Mouse (Mus musculus): ENCODE measurements at regions not wholly inside any gene's neighbourhood (a gene's known extent, or its start where the extent isn't known, plus 50 kb on each side); places are given as distances from the start of the nearest gene placed in this dataset.
"Not testable (repeated sequence)": the region's sequence is repeated elsewhere in the genome, so short reads cannot be mapped to it uniquely, and the experiment has no call there.

DNA sequence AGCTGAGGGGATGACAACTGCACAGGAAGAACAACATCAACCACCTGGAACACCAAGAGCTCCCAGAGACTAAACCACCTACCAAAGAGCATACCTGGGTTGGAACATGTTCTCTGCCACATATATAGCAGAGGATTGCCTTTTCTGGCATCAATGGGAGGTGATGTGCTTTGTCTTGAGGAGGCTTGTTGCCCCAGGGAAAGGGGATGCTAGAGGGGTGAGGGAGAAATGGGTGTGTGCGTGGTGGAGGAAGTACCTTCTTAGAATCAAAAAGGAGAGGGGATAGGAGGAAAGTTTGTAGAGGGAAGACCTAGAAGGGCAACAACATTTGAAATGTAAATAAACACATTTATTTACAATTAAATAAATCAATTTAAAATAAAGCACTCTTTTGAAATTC lies 358.5 kb upstream of the Pfkp start:
- DNase-seq, result no peak

DNA sequence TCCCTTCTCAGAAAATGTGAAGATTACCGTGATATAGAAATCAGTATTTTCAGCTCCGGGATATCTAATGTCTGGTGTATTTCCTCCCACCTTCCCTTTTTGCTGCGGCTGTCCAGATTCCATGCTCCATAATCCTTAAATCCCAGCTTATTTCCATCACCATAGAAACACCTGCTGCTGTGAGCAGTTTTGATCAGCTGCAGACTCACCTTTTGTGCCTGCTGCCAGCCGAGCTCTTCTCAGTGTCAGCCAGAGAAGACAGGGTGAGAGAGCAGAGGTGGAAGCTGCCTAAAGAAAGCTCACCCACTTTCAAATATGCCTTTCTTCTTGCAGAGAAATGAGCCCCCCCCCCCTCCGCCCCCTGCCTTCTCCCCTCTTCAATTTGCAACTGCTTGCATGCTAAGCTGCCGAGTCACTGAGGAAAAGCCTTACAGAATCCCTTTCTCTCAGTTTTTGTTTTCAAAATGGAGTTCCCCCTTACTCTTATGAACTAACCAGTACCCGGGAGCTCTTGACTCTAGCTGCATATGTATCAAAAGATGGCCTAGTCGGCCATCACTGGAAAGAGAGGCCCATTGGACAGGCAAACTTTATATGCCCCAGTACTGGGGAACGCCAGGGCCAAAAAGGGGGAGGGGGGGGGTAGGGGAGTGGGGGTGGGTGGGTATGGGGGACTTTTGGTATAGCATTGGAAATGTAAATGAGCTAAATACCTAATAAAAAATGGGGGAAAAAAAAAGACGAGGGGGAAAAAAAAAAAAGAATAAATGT lies 350.1 kb upstream of the Pfkp start:
- peak; percentile 8 for DNase-seq

DNA sequence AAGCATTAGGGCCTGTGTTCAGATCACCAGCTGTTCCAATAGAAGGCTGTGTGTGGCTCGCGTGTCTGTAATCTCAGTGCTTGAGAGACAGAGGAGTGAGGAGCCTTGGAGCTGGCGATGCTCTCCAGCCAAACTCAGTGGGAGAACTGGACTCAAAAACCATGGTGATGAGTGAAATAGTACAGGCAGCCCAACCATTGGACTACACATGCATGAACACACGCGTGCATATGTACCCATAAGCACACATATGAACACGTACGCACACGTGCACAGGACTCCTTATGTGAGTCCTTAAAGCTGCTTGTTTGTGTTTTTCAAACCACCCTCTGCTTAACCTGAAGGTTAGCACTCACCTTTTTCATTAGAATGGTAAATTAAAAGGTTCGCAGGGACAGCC lies 349.5 kb upstream of the Pfkp start:
- DNase-seq, result no peak

DNA sequence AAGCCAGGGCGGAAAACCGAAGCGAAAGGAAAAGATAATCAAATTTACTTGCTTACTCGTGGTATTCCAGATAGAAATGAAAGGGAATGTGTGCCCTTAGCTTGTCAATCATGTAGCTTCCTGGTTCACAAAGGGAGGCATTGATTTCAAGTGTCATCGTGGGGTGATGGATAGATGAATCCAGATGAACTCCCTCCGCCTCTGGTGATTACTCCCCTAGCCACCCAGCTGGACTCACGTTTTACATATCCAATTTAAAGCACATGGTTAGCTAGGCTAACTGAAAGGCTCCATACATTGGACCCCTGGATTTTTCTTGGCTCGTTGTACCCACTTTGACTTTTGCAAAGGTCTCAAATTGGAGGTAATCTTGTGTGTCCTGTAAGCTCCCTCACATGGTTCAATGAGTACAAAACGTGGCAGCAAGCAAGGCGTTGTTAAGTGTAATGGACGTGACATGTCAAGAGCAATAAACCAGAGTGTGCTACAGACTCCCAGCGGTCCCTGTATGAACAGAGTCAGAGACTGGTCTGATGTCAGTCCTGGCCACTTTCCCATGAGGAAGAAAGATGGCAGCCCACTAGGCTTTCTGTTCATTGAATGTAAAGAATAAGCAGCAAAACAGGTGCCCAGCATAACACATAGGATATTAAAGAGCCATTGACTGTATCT lies 343.9 kb upstream of the Pfkp start:
- DNase-seq, result no peak

DNA sequence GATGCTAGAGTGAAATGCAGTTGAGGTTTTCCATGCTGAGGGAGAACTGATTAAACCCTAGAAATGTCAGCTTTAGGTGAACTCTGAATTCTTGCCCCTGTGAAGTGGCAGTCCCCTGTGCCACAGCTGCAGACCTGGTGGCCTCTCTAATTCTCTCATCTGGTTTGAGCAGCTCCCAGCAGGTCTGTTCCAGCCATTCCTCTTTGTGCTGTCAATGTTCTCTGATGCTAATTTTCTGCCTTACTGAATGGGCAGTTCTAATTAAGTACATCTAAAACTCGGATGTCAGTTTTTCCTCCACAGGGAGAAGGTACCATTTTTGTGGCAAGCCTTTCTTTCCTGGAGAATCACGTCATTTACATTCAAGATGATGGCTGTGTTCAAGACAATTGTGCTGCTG lies 343.1 kb upstream of the Pfkp start:
- DNase-seq, result no peak

DNA sequence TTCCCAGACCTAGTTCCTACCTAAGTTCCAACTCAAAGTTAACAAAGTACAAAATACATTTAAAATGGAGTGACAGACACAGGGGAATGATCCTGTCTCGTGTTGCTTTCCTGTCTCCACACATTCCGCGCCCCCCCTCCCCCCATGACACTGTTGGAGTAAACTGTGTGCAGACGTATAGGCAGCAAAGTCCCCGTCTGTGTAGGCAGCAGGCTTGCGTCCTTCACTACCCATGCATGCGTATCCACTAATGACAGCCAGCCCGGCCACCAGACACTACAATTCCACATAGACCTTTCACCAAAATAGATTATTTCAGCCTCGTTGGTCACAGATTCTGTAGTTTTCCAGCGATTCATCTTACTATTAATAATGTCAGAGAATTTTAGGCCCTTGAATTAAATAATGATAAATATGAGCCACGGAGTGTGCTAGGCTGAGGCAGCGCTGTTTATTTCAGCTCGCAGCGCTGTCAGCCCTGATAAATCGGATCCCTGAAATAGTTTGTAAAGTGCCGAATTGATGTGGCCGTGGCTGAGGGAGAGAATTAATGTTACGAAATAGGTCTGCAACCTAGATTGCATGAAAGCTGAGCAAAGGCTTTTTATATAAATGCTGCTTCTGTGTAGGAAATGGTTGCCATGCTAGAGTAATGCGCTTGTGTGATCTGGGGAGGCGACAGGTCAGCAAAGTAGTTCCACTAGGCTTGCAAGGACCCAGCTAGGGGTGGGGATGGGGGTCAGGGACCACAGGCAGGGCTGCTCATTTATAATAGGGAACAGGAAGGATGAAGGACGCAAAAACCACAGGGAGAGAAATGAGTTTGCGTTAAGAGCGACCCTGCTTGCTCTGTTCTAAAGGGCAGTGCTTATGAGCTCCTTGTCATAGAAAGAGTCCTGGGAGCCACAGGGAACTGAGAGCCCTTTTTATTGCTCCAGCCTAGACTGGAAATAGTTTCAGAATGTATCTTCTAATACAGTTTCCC lies 336.7 kb upstream of the Pfkp start:
- no peak for DNase-seq

DNA sequence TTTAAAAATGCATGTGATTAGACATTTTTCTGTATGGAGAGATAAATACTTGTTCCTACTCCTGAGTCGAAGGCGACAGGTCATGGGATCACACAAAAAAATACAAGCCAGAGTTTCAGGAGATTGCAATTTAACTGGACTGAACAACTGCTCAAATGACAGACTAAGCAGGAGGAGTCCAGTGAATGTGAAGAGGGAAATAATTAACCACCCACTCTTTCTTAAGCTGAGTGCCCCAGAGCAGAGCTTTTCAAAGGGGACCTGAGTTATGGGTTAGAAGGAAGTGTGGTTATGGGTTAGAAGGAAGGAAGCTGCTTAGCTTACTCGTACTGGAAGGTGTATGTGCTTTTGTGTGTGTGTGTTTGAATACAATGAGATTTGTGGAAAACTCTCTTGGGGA lies 307.1 kb upstream of the Pfkp start:
- no peak for DNase-seq

DNA sequence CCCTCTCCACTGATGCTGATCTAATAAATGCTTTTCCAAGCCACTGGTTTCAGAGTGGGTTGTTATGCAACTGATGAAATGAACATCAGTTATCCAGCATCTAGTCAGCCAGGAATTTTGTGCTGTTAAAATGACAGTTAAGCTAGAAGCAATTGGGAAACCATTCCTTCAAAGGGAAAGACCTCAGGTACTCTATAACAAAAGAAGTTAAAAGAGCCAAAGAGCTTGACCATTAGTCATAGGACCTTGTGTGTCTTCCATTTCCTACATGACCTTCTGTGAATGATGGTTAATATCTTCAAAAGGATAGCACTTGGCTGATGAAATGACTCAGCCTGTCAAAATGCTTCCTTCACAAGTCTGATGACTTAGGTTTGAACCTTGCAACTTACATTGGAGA lies 275.6 kb upstream of the Pfkp start:
- no peak for DNase-seq

DNA sequence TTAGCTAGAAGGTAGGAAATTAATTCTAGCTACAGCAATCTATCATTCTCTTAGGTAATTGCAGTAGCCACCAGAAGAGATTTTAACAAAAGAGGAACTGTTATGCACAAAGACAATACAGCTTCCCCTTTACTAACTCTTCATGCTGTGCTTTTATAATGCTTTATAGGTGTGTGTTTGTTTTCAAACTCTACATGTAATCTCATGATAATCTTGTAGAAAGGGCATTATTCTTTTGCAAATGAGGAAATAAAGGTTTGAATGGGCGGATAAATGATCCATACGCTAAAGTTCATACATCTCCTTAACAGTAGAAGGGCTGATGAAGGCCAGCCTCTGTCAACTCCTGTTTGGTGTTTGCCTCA lies 273.8 kb upstream of the Pfkp start:
- no peak for DNase-seq

DNA sequence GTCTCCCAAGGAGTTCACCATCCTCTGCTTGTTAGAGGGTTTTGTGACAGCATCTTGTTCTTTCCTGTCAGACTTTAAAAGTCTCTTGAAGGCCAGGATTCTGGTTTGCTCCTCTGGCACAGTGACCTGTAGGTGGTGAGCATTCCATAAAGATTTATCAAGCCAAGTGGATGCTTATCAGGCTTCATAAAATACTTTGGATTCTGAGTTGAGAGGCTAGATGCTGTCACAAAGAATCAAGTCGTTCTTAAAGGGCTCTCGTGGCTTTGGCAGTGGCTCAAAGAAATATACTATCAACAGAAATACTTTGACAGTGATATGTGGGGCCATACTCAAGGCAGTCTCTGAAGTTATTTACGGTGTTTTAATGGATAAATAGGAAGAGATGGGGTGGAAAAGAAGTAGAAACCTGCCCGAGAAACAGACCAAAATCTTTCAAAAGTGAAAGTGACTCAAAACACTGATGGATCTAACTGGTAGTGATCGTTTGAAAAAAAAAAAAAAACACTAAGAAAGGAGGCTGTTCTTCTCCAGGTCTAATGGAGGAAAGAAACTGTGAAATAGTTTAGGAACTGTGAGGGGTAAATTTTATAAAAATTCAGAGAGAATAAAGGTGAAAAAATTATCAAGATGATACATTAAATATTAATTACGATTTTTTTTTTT lies 273.2 kb upstream of the Pfkp start:
- DNase-seq, result no peak

DNA sequence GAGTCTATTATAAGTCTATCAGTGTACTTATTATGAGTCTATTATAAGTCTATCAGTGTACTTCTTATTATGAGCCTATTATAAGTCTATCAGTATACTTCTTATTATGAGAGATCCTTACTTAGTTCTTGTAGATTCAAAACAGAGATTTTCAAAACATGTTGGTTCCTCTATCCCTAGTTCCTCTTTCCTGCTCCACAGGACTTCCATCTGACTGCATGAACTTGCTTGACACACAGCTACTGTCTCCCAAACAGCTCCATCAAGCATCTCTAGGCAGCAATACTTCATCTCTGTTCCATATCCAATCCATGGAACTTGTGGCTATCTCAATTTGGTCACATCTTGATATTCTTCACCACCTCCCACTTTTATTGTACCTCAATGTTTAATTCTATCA lies 257.4 kb upstream of the Pfkp start:
- no peak for DNase-seq

DNA sequence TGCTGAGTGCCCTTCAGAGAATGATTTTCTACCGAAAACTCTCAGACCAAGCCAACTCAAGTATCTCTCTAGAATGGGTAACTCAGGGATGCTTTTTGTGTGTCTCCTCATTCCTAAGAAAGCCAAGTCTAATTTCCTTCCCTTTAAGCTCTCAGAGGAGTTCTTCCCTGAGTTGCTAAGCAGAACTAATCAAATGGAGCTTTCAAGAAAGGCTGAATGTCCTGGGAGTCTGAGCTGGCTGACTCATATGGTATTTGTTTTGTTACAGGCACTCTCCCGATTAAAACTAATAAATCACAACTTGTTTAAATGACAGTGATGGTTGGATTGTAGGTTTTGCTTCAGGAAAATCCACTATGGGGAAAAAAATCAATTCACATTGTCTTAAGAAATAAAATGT lies 253.1 kb upstream of the Pfkp start:
- no peak for DNase-seq

DNA sequence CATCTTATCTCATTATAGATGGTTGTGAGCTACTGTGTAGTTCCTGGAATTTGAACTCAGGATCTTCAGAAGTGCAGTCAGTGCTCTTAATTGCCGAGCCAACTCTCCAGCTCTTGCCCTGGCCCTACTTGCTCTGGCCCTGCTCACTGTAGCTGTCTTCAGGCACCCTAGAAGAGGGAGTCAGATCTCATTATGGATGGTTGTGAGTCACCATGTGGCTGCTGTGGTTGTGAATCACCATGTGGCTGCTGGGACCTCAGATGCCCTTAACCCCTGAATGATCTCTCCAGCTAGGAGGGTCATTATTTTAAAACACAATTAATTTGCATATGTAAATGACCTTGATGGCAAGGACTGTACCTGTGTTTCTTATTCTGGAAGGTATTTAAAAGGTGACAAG lies 249.1 kb upstream of the Pfkp start:
- DNase-seq, result no peak

DNA sequence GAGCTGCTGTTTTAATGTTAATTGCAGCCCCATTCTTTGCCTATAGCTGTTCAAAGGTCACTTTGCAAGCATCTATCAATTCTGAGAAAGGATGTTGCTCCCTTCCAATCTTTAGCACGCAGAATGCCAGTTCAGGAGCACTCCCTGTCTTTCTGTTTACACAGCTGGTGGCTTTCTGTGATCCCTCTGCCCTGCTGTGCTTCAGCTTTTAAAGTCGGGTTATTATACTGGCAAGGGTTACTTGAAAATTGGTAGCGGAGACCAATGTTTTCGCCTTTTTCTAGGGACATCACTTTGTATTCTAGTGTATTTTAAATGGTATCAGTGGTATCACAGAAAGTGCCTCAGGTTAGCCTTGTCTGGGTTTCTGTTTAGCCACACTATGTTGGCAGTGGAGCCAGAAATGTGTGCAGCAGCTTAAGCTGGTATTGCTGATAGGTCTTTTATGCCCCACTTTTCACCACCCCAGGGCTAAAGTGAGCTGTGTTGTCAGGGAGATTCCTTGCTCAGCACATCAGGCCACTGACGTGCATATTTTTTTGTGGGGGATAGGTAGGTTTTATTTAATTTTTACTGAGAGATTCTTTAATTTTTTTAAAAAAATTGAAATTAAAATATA lies 243.0 kb upstream of the Pfkp start:
- DNase-seq, result no peak

DNA sequence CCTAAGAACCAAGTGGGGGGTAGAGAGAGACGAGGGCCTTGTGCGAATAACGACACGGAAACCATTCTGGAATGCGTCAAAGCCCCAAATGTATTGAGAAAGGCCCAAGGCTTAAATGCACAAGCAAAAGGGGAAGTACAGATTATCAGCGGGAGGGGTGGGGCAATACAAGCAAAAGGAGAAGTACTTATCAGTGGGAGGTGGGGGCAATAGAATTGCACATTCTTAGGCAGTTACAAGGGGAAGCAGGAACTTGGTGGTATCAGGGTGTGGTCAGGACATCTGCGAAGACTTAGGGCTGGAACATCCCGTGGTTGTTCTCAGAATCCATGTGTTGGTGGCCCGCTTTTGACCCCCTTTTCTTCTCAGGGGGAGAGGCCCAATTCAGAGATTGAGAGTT lies 240.9 kb upstream of the Pfkp start:
- DNase-seq, result not testable (repeated sequence)

DNA sequence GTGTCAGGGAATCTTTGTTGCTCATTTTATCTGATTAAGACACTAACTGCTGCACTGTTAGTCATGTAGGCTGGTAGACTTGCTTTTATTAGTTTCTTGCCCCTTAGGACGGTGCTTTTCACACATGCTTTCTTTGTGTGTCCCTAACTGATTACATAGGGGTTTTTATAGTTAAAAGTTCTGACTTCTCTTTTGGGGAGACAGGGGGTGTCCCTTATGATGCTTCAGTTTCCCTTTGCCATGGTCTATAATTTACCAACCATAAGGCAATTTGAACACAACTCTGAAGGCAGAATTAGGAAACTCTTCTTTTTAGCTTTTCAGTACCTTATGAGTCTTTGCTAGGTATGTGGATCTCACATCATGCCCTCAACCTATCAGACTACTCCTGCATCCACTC lies 239.8 kb upstream of the Pfkp start:
- DNase-seq, result no peak

DNA sequence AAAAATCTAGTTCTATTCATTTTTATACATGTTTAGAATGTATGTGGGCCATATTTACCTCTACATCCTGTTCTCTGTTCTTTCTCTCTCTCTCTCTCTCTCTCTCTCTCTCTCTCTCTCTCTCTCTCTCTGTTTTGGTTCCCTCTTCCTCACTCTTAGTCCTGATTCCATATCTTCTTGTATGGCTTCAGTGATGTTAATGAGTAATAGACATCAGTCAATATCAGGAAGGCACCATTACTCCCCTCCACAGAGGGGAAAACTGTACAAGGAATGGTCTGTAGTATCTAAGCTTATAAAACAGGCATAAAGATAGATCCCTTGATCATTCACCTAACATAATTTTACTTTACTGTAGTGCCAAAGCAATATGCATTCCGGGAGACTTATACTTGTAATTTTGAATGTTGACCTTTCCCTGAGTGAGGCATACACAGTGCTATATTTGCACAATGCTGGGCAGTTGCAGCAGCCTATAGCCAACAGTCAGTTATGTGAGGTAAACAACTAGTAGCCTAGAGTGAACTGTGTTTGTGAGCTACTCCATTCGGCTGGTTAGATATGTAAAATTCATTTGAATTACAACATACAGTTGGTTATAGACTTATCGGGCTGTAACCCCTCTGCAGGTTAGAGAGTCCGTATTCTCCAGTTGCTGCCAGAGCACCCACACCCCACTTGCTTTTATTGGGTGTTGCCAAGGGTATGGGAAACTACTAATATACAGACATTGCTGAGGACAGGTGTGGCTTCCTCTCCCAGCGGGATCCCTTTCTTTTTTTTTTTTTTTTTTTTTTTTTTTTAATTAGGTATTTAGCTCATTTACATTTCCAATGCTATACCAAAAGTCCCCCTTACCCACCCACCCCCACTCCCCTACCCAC lies 228.7 kb upstream of the Pfkp start:
- DNase-seq, result no peak

DNA sequence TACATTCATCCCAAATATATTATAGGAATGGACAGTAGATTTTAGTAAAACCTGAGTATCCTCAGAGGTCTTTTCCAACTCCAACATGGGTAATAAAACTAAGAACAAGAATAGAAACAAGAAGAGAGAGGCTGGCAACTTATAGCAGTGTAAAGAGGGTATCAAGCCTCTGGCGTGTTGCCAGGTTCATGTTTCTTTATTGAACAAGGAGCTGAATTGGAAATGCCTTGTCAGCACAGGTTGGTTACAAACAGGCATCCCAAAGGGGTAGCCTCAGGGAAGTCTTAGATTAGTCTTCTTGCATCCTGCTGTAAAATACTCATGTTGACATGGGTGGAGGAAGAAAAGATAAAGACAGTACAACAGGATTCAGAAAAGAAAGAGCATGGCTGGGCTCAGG lies 213.6 kb upstream of the Pfkp start:
- no peak for DNase-seq

DNA sequence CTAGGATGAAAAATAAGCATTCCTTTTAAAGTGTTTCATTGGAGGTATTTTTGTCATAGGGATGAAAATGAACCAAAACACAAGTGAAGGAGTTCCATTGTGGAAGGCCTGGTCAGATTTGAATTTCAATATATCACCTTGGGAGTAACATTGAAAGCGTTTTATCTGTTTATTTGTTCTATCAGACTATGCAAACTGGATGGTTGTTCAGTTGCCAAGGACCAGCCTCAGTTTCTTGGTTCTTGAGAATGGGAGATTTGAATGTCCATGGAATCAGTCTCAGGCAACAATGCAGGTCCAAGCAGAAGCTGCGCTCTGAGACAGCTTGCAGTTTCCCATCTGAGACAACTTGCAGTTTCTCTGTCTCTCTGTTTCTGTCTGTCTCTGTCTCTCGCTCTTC lies 211.0 kb upstream of the Pfkp start:
- DNase-seq, result no peak

DNA sequence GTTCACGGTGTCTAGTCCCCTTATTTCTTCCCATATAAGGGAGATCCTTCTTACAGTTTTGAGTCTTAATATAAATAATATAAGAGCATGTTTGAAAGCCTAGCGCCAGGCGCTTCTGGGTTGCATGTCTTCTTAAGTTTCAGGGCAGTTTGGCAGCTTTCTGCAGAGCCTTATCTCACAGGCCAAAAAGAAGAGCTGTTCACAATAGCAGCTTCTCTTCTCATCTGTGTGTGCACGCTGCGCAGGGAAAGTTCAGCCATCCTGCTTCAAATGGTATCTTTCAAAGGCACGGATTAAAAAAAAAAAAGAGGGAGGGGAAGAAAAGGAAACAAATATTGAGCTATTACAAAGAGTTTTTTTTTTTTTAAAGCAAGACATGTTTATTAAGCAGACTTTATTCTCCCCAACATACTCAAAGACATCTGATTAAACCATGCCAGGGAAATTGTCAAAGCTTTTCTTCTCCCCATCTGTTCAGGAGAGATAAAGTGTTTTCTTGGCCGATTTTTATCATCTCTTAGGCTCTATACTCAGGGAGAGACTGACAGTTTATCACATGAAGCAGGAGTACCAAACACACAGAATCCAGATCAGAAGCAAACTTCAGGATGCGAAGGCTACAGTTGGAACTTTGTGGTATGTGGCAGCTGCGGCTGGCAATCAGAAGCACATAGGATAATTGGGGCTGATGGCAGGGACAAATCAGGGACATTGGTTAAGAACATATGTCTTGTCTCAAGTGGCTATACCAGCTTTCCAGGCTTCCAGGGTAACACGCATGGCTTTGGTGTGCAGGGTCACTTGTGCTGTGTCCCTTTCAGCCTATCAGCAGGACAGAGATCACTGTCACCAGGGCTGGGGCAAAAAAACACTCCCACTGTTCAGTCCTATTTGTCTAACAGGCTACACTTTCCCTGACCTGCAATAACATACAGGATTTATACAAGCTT lies 206.9 kb upstream of the Pfkp start:
- DNase-seq, result no peak

All from right cerebral cortex, adult 18-20 months (tissue).